Mouse (Mus musculus) embryonic facial prominence, embryonic 11.5 days (tissue): ENCODE measurements around the gene Alkbh5. TPM values are rescaled to one million over a fixed set of nuclear protein-coding genes. Genes with fewer than 3 reads are reported as not detected.

Source experiments
- ATAC-seq: fragments of 200-750 bp; cut with Nextera tagmentation; replicated peaks from 2 replicates; pipeline ENCODE4 v1.8.0; 2017; ENCODE audit warnings: low read depth; ENCODE audit not compliant: insufficient number of reproducible peaks, low FRiP score, low TSS enrichment
- DNase-seq: peaks from one replicate; pipeline ENCODE4 v3.0.0-alpha.2; 2015; ENCODE audit warnings: low spot score
- H3K27ac ChIP-seq: fragments of 300-500 bp; sonication (generic); replicated peaks from 2 replicates; pipeline ENCODE4 v1.5.1; 2014; ENCODE audit warnings: mild to moderate bottlenecking, low read depth, low read length, control low read depth
- H3K27me3 ChIP-seq: fragments of 300-500 bp; sonication (generic); 2 replicates; pipeline ENCODE4 v1.6.1; 2014; ENCODE audit warnings: mild to moderate bottlenecking, low read length, moderate library complexity, mixed read lengths; ENCODE audit not compliant: control insufficient read depth, insufficient read depth
- H3K36me3 ChIP-seq: fragments of 300-500 bp; sonication (generic); replicated peaks from 2 replicates; pipeline ENCODE4 v1.6.1; 2014; ENCODE audit warnings: low read depth, mild to moderate bottlenecking, low read length, moderate library complexity, mixed read lengths; ENCODE audit not compliant: control insufficient read depth, insufficient read depth
- H3K4me1 ChIP-seq: fragments of 300-500 bp; sonication (generic); 2 replicates; pipeline ENCODE4 v1.6.1; 2014; ENCODE audit warnings: low read length, mixed read lengths; ENCODE audit not compliant: control insufficient read depth, insufficient read depth
- H3K4me2 ChIP-seq: fragments of 300-500 bp; sonication (generic); 2 replicates; pipeline ENCODE4 v1.6.1; 2014; ENCODE audit warnings: low read depth, mild to moderate bottlenecking, control low read depth, low read length, moderate library complexity
- H3K4me3 ChIP-seq: fragments of 300-500 bp; sonication (generic); 2 replicates; pipeline ENCODE4 v1.5.1; 2014; ENCODE audit warnings: low read depth, low read length, control low read depth
- H3K9ac ChIP-seq: fragments of 300-500 bp; sonication (generic); replicated peaks from 2 replicates; pipeline ENCODE4 v1.6.1; 2014; ENCODE audit warnings: mild to moderate bottlenecking, control low read depth, low read length
- H3K9me3 ChIP-seq: fragments of 300-500 bp; sonication (generic); replicated peaks from 2 replicates; pipeline ENCODE4 v1.6.1; 2016; ENCODE audit warnings: mild to moderate bottlenecking, low read length, inconsistent platforms, mixed read lengths; ENCODE audit not compliant: control insufficient read depth
- WGBS: fragments of 180-500 bp; shearing (Covaris S2); extraction: QIAGEN DNeasy Blood & Tissue Kit; methylation state at CpG from one replicate; pipeline ENCODE4 v1.1.7; 2014; 5-methylcytosine and 5-hydroxymethylcytosine counted together
- polyA plus RNA-seq: library from polyadenylated mRNA; unstranded; fragments of >200 nt; fragmentation: Nextera tagmentation; extraction: Ambion mirVana; gene quantifications from 2 replicates; pipeline ENCODE4 v1.2.1, GENCODE M21; 2014

Gene Alkbh5
- polyA plus RNA-seq, 1 experiment from 2014 or later: 31.4 TPM

DNA sequence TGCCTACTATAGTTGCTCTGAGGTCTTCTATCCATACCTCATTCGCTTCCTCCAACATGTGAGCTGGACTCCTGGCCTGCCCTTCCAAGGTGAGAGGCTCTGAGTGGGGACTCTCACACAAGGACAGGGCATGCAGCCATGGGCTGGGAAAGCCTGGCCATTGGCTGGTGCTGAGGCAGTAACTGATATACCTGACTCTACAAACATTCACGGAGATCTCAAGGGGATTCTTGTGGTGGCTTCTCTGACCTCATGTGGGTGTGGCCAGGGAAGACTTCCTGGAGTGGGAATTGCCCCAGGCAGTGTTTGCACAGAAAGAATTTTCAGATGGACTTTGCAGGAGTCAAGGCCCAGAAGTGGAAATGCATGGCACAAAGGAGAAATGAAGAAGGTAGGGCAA lies 21.2 kb upstream of the Alkbh5 start:
- ATAC-seq: no peak
- H3K4me1 ChIP-seq: no peaks in the 10 kb centered on the region
- H3K36me3 ChIP-seq: no peaks in the 10 kb centered on the region
- no peak overlapping the region for H3K4me2 ChIP-seq
- no peak overlapping the region for H3K9ac ChIP-seq
- H3K4me3 ChIP-seq: no peak overlapping the region
- peak; percentile 19 for DNase-seq
- H3K27ac ChIP-seq: no peak overlapping the region
- H3K9me3 ChIP-seq: no peaks in the 10 kb centered on the region
- whole genome bisulfite sequencing: 52% methylated on average over 2 of the region's 2 CpGs
- peaks cover 5% of the 10 kb centered on the region; the same call in 1 of the 2 replicates for H3K27me3 ChIP-seq

- 72% methylated on average over 4 of the region's 4 CpGs for WGBS
- DNase-seq (no peak), ATAC-seq (no peak)
- H3K4me2 ChIP-seq: no peak overlapping the region
- no peaks in the 10 kb centered on the region for H3K36me3 ChIP-seq
- no peak overlapping the region for H3K9ac ChIP-seq
- no peaks in the 10 kb centered on the region for H3K9me3 ChIP-seq
- no peak overlapping the region for H3K4me3 ChIP-seq
- H3K27me3 ChIP-seq: no peaks in the 10 kb centered on the region
- no peaks in the 10 kb centered on the region for H3K4me1 ChIP-seq
- no peak overlapping the region for H3K27ac ChIP-seq
These were observed 17.9 kb upstream of the Alkbh5 start for GRCm38 (mm10) chr11:60518305-60518704.

- DNase-seq (no peak), ATAC-seq (no peak)
- Histone ChIP-seq H3K4me3 (no peak overlapping the region), H3K4me2 (no peak overlapping the region), H3K9me3 (no peaks in the 10 kb centered on the region), H3K27me3 (no peaks in the 10 kb centered on the region), H3K27ac (no peak overlapping the region), H3K36me3 (no peaks in the 10 kb centered on the region), H3K4me1 (no peaks in the 10 kb centered on the region), H3K9ac (no peak overlapping the region)
- 72% methylated on average over 5 of the region's 5 CpGs for WGBS
These were observed 14.2 kb upstream of the Alkbh5 start for GRCm38 (mm10) chr11:60522027-60522426.

DNA sequence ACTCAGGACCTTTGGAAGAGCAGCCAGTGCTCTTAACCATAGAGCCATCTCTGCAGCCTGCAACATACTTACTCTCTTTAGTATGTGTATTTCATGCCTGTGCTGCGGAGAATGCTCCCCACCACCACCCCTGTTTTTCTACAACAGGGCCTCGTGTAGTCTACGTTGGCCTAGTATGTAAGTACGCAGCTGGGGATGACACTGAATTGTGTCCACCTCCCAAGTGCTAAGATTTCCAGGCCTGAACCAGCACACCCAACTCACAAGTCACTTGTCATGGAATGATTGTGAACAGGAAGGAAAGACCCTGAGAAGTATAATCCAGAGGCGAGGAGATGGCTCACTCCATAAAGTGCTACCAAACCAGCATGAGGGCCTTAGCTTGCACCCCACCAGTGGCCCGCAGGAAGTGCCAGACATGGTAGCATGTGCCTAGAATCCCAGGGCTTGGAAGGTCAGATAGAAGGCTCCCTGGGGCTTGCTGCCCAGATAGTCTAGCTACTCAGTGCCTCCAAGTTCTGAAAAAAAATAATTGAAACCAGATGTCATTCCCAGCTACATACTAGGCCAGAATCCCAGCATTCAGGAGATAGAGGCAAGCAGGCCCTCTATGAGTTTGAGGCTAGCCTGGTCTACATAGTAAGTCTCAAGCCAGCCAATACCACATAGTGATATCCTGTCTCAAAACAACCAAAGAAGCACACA lies 13.4 kb upstream of the Alkbh5 start:
- Histone ChIP-seq H3K4me1 (no peaks in the 10 kb centered on the region), H3K4me2 (no peak overlapping the region), H3K4me3 (no peak overlapping the region), H3K27ac (no peak overlapping the region), H3K9me3 (no peaks in the 10 kb centered on the region), H3K27me3 (no peaks in the 10 kb centered on the region), H3K9ac (no peak overlapping the region), H3K36me3 (no peaks in the 10 kb centered on the region)
- WGBS: 79% methylated on average over 6 of the region's 6 CpGs
- DNase-seq (peak; percentile 65), ATAC-seq (no peak)

GRCm38 (mm10) chr11:60526461-60526860 lies 9.7 kb upstream of the Alkbh5 start:
- no peak for ATAC-seq
- no peak for DNase-seq
- Histone ChIP-seq H3K27me3 (no peaks in the 10 kb centered on the region), H3K27ac (no peak overlapping the region), H3K9me3 (no peaks in the 10 kb centered on the region), H3K36me3 (no peaks in the 10 kb centered on the region), H3K4me3 (no peak overlapping the region), H3K9ac (no peak overlapping the region), H3K4me2 (no peak overlapping the region), H3K4me1 (no peaks in the 10 kb centered on the region)
- WGBS: 76% methylated on average over 4 of the region's 4 CpGs

GRCm38 (mm10) chr11:60535676-60536075 lies 505 bp upstream of the Alkbh5 start:
- no peak for ATAC-seq

DNA sequence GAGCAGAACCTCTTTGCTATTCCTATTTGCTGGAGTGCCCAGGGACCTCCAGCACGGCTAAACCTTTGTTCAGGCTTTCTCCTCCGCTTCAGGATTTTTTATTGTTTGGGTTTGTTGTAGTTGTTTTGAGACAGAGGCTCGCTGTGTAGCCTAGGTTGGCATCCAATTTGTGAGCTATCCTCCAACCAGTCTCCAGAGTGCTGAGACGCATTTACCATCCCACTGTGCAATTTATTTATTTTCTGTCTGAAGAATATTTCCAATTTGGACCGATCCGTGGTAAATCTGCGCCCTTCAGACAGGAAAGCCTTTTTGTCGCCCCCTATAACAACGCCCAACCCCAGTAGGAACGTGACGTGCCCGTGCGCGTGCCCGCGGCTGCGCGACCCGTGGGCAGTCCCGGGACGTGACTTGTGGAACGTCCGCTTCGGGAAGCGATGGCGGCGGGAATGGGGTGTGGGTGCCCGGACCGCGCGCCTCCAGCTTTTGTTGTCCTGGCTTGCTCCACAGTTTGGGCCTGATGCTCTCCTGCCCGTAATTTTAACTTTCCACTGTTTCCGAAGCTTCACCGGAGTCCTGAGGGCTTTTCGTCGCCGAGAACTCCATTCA lies 782 bp downstream of the Alkbh5 start:
- ATAC-seq (peak; percentile 72), DNase-seq (peak; percentile 93)
- no peaks in the 10 kb centered on the region for H3K36me3 ChIP-seq
- H3K27ac ChIP-seq: peak overlapping the region; percentile 99
- H3K4me3 ChIP-seq: peak overlapping the region; percentile 98
- H3K9me3 ChIP-seq: no peaks in the 10 kb centered on the region
- H3K27me3 ChIP-seq: no peaks in the 10 kb centered on the region
- peaks cover 3% of the 10 kb centered on the region; the same call in 1 of the 2 replicates for H3K4me1 ChIP-seq
- H3K4me2 ChIP-seq: peak overlapping the region; percentile 76
- WGBS: under 1% methylated on average over 37 of the region's 37 CpGs
- peak overlapping the region; percentile 87 for H3K9ac ChIP-seq

More at GRCm38 (mm10) chr11:60535676-60536075, 505 bp upstream of the Alkbh5 start:
- no peaks in the 10 kb centered on the region for H3K9me3 ChIP-seq
- no peak overlapping the region for H3K4me3 ChIP-seq
- H3K27me3 ChIP-seq: no peaks in the 10 kb centered on the region
- WGBS: 93% methylated on average over 2 of the region's 2 CpGs
- no peaks in the 10 kb centered on the region for H3K36me3 ChIP-seq
- H3K4me2 ChIP-seq: peak overlapping the region; percentile 76
- H3K27ac ChIP-seq: 0 out of 2 replicates have a peak overlapping the region, but pooled peaks have one; percentile 99
- H3K4me1 ChIP-seq: peaks cover 3% of the 10 kb centered on the region; the same call in 1 of the 2 replicates
- no peak for DNase-seq
- peak overlapping the region; percentile 87; the same call in 1 of the 2 replicates for H3K9ac ChIP-seq
